Mouse (Mus musculus) testis, adult 2 months (tissue): ENCODE measurements around the gene Cebpa.

ENCODE experiments used
- CTCF ChIP-seq: fragments of 200-500 bp; IDR thresholded peaks from 2 replicates; pipeline ENCODE4 v1.5.1; 2012; ENCODE audit warnings: low read depth, mild to moderate bottlenecking, inconsistent platforms, low read length, moderate library complexity; ENCODE audit not compliant: control insufficient read depth, insufficient read depth, insufficient replicate concordance
- POLR2A ChIP-seq: fragments of 200-500 bp; IDR thresholded peaks from 2 replicates; pipeline ENCODE4 v1.6.1; 2012; ENCODE audit warnings: low read depth, mild to moderate bottlenecking, inconsistent platforms, low read length, moderate library complexity; ENCODE audit not compliant: control insufficient read depth

DNA sequence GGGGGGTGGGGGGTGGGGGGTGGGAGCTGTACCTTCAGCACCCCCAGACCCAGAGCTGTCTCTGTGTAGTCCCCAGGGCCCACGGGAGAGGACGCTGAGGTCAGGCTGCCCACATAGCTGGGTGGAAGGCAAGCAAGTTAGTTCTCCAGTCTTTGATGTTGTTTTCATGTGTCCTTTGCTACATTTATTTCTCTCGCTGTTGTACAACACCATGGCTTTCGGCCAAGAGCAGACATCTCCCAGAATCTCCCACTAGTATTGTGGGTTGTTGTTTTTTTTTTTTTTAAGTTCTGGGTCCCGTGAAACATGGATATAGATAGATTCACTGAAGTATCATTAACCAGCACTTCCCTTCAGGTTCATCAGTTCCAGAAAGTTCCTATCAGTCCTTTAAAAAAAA, 11.8 kb downstream of the Cebpa start:
- TF ChIP-seq CTCF (no peak), POLR2A (no peak)
